Mouse (Mus musculus): ENCODE data around the gene Hacd1. TPM values are rescaled to one million over a fixed set of nuclear protein-coding genes. Genes with fewer than 3 reads are reported as not detected.

Gene Hacd1
- total and polyA plus RNA-seq, 3 experiments, result 14.6 to 23.1 TPM; not detected in 1

DNA sequence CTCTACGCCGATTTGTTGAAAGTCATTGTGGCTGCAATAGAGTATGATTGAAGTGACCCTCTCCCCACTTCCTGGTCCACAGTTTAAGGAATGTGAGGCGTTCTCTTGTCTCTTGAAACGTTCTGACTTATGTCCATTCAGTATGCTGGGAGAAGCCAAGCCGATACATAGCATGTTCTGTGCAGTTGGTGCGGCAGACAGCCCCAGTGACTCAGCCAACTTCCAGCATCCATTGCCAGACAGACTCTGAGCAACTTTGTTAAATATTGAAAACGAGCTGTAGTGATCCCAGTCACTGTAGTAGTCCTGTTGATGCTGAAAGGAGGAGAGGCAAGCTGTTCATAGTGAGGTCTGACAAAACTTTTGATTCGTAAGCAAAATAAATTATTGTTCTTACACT is 14.5 kb upstream of the Hacd1 start:
- Histone ChIP-seq H3K4me1 (ENCODE audit: control insufficient read depth in 1 of 2, insufficient read depth in 2 of 2, low read length in 2 of 2) (peaks cover 16 to 17% of the 10 kb centered on the region in 2 experiments), H3K36me3 (ENCODE audit: control insufficient read depth in 1 of 2, insufficient read depth in 2 of 2, low read length in 2 of 2) (peaks cover 0 to 25% of the 10 kb centered on the region in 2 experiments; a peak in 2 of 4 replicates), H3K9ac (ENCODE audit: control insufficient read depth, low read depth, low read length, poor library complexity, severe bottlenecking) (no peak overlapping the region), H3K9me3 (replicated peaks; ENCODE audit: insufficient read depth, low read length) (no peaks in the 10 kb centered on the region), H3K79me2 (ENCODE audit: control insufficient read depth, insufficient read depth, low read length, poor library complexity) (peaks cover 19% of the 10 kb centered on the region), H3K27ac (ENCODE audit: control insufficient read depth, low read depth, low read length) (no peak overlapping the region), H3K27me3 (ENCODE audit: control insufficient read depth in 1 of 2, insufficient read depth in 2 of 2, low read length in 2 of 2) (no peaks in the 10 kb centered on the region), H3K4me3 (ENCODE audit: control insufficient read depth in 1 of 2, insufficient read depth in 1 of 2, low read depth in 2 of 2, low read length in 2 of 2) (no peak overlapping the region)
- DNase-seq (ENCODE audit: low read depth, low spot score), result no peak
- TF ChIP-seq USF2 (IDR thresholded peaks at IDR 0.05; ENCODE audit: borderline replicate concordance in 1 of 2, insufficient read depth in 1 of 2, low read depth in 1 of 2, low read length in 2 of 2) (no peak), RAD21 (IDR thresholded peaks at IDR 0.05; ENCODE audit: low read depth, low read length) (no peak), POLR2A (IDR thresholded peaks at IDR 0.05; ENCODE audit: control insufficient read depth in 1 of 2, insufficient read depth in 1 of 2, low read depth in 1 of 2, low read length in 2 of 2, poor library complexity in 1 of 2) (no peak), KAT2A (conservative IDR thresholded peaks at IDR 0.05; ENCODE audit: low read depth, low read length) (no peak)

DNA sequence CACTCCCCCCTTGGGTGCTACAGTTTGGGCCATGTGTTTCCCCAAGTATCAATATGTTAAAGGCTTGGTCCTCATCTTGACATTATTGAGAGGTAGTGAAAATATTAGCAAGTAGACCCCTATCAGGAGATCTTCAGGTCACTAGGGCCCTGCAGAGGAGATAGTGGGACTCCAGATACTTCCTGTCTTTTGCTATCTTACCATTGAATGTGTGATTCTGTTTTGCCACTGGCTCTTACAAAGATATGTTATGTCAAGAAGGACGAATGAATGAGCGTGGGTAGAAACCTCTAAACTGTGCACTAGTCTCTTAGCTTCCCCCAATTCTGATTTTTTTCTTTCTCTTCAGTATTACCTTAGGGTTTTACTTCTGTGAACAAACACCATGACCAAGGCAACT is 13.1 kb upstream of the Hacd1 start:
- no peaks in the 10 kb centered on the region for H3K27me3 ChIP-seq (ENCODE audit: control insufficient read depth in 1 of 2, insufficient read depth in 2 of 2, low read length in 2 of 2)
- peak; percentile 66 for DNase-seq (ENCODE audit: low read depth, low spot score)
- H3K9ac ChIP-seq (ENCODE audit: control insufficient read depth, low read depth, low read length, poor library complexity, severe bottlenecking), result no peak overlapping the region
- peaks cover 16 to 17% of the 10 kb centered on the region in 2 experiments for H3K4me1 ChIP-seq (ENCODE audit: control insufficient read depth in 1 of 2, insufficient read depth in 2 of 2, low read length in 2 of 2)
- peak overlapping the region; percentile 46 for H3K27ac ChIP-seq (ENCODE audit: control insufficient read depth, low read depth, low read length)
- H3K79me2 ChIP-seq (ENCODE audit: control insufficient read depth, insufficient read depth, low read length, poor library complexity), result peaks cover 5% of the 10 kb centered on the region
- no peak overlapping the region for H3K4me3 ChIP-seq (ENCODE audit: control insufficient read depth in 1 of 2, insufficient read depth in 1 of 2, low read depth in 2 of 2, low read length in 2 of 2)
- peaks cover 0 to 22% of the 10 kb centered on the region in 2 experiments; a peak in 2 of 4 replicates for H3K36me3 ChIP-seq (ENCODE audit: control insufficient read depth in 1 of 2, insufficient read depth in 2 of 2, low read length in 2 of 2)
- H3K9me3 ChIP-seq (replicated peaks; ENCODE audit: insufficient read depth, low read length), result no peaks in the 10 kb centered on the region
- no peak for TF ChIP-seq USF2 (IDR thresholded peaks at IDR 0.05; ENCODE audit: borderline replicate concordance in 1 of 2, insufficient read depth in 1 of 2, low read depth in 1 of 2, low read length in 2 of 2)
- TF ChIP-seq CHD1 (IDR thresholded peaks at IDR 0.05; ENCODE audit: low read depth, low read length), result no peak
- no peak for TF ChIP-seq NRF1 (IDR thresholded peaks at IDR 0.05; ENCODE audit: insufficient read depth, low read depth, low read length, poor library complexity, severe bottlenecking)
- TF ChIP-seq TAL1 (IDR thresholded peaks at IDR 0.05; ENCODE audit: low read length), result no peak
- TF ChIP-seq CHD2 (IDR thresholded peaks at IDR 0.05; ENCODE audit: low read length), result no peak
- no peak for TF ChIP-seq UBTF (IDR thresholded peaks at IDR 0.05; ENCODE audit: borderline replicate concordance, insufficient read depth, low read depth, low read length)
- no peak for TF ChIP-seq MYC (IDR thresholded peaks at IDR 0.05; ENCODE audit: low read depth, low read length)
- TF ChIP-seq POLR2A (IDR thresholded peaks at IDR 0.05; ENCODE audit: control insufficient read depth in 1 of 2, insufficient read depth in 1 of 2, low read depth in 1 of 2, low read length in 2 of 2, poor library complexity in 1 of 2), result no peak
- TF ChIP-seq POLR2AphosphoS5 (IDR thresholded peaks at IDR 0.05; ENCODE audit: borderline replicate concordance, low read depth, low read length), result no peak
- no peak for TF ChIP-seq MEF2A (IDR thresholded peaks at IDR 0.05; ENCODE audit: extremely low read depth, insufficient replicate concordance, low read depth, low read length, poor library complexity, severe bottlenecking)
- TF ChIP-seq EP300 (IDR thresholded peaks at IDR 0.05; ENCODE audit: low read depth in 1 of 2, low read length in 2 of 2), result peak; percentile 73 to 79
- TF ChIP-seq SMC3 (IDR thresholded peaks at IDR 0.05; ENCODE audit: low read depth, low read length), result no peak
- 0 out of 2 replicates have a peak, but pooled peaks have one; percentile 21 for TF ChIP-seq MAX (IDR thresholded peaks at IDR 0.05; ENCODE audit: low read length)
- no peak for TF ChIP-seq MYB (IDR thresholded peaks at IDR 0.05; ENCODE audit: low read depth, low read length)
- TF ChIP-seq BHLHE40 (IDR thresholded peaks at IDR 0.05; ENCODE audit: borderline replicate concordance, low read depth, low read length), result 0 out of 2 replicates have a peak, but pooled peaks have one; percentile 5
- TF ChIP-seq RCOR1 (IDR thresholded peaks at IDR 0.05; ENCODE audit: low read depth, low read length), result peak; percentile 55; the same call in 1 of the 2 replicates
- no peak for TF ChIP-seq CTCF (IDR thresholded peaks at IDR 0.05 in 2 of 3, conservative IDR thresholded peaks at IDR 0.05 in 1 of 3; ENCODE audit: control insufficient read depth in 1 of 3, insufficient read depth in 1 of 3, low read depth in 2 of 3, low read length in 3 of 3, poor library complexity in 1 of 3, severe bottlenecking in 1 of 3)
- no peak for TF ChIP-seq ZMIZ1 (IDR thresholded peaks at IDR 0.05; ENCODE audit: low read depth, low read length)
- no peak for TF ChIP-seq HCFC1 (IDR thresholded peaks at IDR 0.05; ENCODE audit: low read depth, low read length)
- TF ChIP-seq USF1 (IDR thresholded peaks at IDR 0.05; ENCODE audit: low read depth, low read length), result no peak
- TF ChIP-seq MAZ (IDR thresholded peaks at IDR 0.05; ENCODE audit: low read depth, low read length), result no peak
- peak; percentile 32; the same call in 1 of the 2 replicates for TF ChIP-seq ETS1 (IDR thresholded peaks at IDR 0.05; ENCODE audit: low read depth, low read length)
- no peak for TF ChIP-seq JUND (IDR thresholded peaks at IDR 0.05; ENCODE audit: low read depth, low read length)
- no peak for TF ChIP-seq RAD21 (IDR thresholded peaks at IDR 0.05; ENCODE audit: low read depth, low read length)
- no peak for TF ChIP-seq MAFK (IDR thresholded peaks at IDR 0.05; ENCODE audit: borderline replicate concordance, low read depth, low read length)
- TF ChIP-seq NELFE (IDR thresholded peaks at IDR 0.05; ENCODE audit: low read depth, low read length), result no peak
- peak; percentile 76 for TF ChIP-seq TCF12 (IDR thresholded peaks at IDR 0.05; ENCODE audit: low read depth, low read length)
- no peak for TF ChIP-seq GABPA (IDR thresholded peaks at IDR 0.05; ENCODE audit: low read depth, low read length)
- no peak for TF ChIP-seq ZKSCAN1 (IDR thresholded peaks at IDR 0.05; ENCODE audit: low read depth, low read length)

All from MEL (cell line).